Mouse (Mus musculus): ENCODE measurements around the gene Cxcr2.

Gene Cxcr2

GRCm38 (mm10) chr1:74153461-74154184 is at the start of gene Cxcr2:
Gene Cxcr2 (plus strand): TSS chr1:74153989.
- in situ Hi-C loops (cut with MboI): no loop called here

GRCm38 (mm10) chr1:74105660-74106059 is 48.1 kb upstream of the Cxcr2 start:
- in situ Hi-C loops (cut with MboI): no loop called here

- in situ Hi-C loops (cut with MboI): no loop called here
Measured at GRCm38 (mm10) chr1:74106214-74106613, 47.6 kb upstream of the Cxcr2 start.

- in situ Hi-C loops (cut with MboI): no loop called here
Measured at GRCm38 (mm10) chr1:74107931-74108618, 45.7 kb upstream of the Cxcr2 start.

DNA sequence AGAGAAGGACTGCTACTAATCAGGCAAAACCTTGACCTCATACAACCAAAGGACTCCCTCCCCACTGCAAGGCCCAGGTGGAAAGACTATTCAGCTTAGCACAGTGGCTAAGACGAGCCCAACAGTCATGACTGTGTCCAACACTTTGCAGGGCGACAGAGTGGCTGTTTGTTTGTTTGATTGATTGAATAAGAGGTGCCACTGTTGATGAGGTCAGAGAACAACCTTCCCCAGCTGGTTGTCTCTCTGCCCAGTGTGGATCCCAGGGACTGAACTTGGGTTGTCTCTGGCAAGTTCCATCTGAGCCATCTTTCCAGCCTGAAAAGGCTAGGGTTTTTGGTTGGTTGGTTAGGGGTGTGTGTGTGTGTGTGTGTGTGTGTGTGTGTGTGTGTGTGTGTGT is 44.1 kb upstream of the Cxcr2 start:
- in situ Hi-C loops (cut with MboI): no loop called here

DNA sequence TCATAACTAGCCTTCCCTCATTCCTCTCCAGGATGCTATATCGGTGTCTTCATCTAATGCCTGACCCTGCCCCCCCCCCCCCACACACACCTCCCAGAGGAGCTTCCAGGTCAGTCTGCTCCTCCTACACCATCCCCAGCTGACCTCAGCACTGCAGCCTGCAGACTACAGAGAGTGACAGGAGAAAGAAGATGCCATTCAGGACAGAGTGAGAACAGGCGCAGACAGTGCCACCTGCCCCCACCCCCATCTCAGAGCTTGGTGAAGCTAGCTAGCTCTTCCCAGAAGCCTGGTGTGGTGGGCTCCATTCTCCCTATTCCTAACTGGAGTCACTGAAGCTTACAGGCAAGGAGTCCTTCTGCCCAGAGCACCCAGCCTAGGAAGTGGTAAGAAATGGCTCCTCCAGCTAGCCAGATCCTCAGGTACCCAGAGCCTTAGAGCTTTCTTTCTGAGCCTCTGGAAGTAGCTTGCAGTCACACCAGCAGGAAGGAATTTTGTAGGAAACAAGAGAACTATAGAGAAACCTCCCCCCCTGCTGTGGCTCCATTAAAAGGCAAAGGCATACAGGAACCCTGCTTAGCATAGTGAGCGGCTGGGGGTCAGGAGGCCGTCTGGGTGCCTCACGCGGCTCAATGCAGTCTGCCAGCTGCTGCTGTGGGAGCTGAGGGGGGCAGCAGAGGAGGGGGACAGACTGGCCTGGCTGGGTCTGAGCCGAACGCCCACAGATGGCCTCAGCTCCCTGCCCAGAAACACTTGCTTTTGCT is 42.7 kb upstream of the Cxcr2 start:
- in situ Hi-C loops (cut with MboI): no loop called here

DNA sequence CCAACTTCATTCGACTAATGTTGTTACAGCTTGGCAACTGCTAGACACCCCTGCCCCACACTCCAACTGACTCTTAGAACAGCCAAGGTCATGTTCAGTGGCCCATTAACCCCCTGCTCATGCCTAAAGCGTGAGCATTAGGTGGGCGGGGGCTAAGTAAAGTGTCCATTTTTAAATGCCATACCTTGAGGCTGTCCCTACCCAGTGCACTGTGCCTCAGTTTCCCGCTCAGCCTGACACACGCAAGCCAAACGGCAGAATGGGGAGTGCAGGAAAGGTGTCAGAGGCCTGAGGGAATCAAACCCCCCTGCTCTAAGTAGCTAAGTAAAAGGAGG is 42.1 kb upstream of the Cxcr2 start:
- in situ Hi-C loops (cut with MboI): no loop called here

GRCm38 (mm10) chr1:74113071-74113470 is 40.7 kb upstream of the Cxcr2 start:
- in situ Hi-C loops (cut with MboI): no loop called here

DNA sequence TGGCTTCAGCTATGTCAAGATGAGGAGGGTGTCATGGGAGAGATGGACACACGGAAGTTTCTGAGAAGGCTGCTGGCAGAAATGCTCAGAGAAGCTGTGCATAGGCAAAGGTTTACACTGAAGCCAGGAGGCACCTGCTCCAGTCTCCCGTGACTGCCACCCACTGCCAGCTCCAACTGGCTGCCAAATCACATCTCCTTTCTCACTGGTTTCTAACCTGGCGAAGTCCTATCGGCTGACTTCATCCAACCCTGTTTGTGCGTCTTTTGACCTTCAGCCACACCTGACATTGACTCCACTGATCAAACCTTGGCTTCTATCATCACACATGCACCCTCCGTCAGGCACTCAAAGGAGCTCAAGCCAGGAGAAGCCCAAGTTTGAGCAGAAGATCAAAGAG is 35.9 kb upstream of the Cxcr2 start:
- in situ Hi-C loops (cut with MboI): no loop called here

DNA sequence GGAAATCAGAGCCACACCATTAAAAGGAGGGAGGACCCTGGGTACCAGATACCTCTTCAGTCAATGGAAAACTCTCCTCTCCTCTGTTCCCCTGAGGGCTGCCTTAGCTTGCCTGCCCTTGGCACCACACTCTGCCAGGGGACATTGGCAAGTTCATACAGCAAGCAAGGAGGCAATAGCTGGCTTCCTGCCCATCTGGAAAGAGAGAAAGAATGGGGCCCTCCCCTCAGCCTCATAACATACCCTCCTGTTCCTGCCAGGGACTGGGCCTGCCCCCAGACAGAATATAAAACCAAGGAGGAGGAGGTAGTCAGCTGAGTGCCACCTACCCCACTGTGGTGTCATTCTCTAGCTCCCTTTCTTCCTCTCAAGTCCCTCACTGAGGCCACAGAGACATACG is 34.7 kb upstream of the Cxcr2 start:
- in situ Hi-C loops (cut with MboI): no loop called here

GRCm38 (mm10) chr1:74121138-74121537 is 32.7 kb upstream of the Cxcr2 start:
- in situ Hi-C loops (cut with MboI): no loop called here

GRCm38 (mm10) chr1:74121821-74122576 is 31.8 kb upstream of the Cxcr2 start:
- in situ Hi-C loops (cut with MboI): no loop called here

DNA sequence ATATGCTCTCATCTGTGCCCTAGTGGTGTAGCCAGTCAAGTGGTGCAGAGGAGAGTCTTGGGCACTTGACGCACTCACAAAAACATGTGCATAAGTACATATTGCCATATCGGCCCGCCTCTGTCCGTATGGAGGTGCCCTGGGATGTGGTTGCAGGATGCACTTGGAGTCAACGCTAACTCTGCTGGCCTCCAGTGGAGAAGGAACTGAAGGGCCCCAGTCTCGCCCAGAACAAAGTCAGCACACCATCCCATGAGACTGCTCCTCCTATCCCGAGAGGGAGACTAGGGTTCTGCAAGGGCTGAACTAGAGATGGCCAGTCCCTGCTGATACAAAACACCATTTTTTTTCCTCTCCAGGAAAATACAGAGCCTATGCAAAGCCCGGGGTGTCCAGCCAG is 30.6 kb upstream of the Cxcr2 start:
- in situ Hi-C loops (cut with MboI): no loop called here

- in situ Hi-C loops (cut with MboI): no loop called here
Measured at GRCm38 (mm10) chr1:74124021-74124981, 29.5 kb upstream of the Cxcr2 start, which contains the start of gene Tns1. Gene Tns1 (minus strand): TSS chr1:74124449.

GRCm38 (mm10) chr1:74124991-74125552 is 28.7 kb upstream of the Cxcr2 start, which contains the start of gene Rufy4:
Gene Rufy4 (plus strand): TSS chr1:74125541.
- in situ Hi-C loops (cut with MboI): no loop called here

DNA sequence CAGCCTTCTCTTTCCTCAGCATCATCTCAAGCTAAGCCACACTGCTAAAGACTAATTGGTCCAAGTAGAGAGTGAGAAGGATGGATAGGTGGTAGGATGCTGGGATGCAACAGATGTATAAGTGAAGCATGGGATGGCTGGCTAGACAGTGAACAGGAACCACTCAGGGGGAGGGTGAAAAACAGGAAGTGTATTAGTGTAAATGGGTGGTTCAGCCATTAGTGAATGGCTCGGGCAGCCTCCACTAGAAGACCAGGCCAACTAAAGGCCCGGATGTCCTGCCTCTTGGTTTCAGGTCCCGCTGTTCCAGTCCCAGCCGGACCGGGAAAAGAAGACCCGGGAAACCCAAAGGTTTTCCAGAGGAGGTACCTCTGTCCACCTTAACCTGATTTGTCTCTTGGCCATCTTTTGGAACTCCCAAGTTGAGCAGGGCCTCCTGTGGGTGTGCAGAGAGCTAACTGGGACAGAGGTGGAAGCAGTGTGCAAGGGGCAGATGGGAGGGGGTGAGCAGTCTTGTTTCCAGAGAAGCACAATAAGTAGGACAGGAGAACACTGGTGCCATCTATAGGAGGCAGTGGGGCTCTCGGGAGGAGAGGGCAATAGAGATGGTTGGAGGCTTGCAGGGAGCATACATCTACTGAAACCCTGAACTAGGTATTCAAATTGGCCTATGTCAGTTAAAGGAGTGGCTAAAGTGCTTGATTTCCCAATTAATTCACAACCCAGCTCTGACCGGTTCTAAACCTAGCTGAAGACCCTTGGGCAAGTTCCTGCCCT is 22.7 kb upstream of the Cxcr2 start:
- in situ Hi-C loops (cut with MboI): no loop called here

DNA sequence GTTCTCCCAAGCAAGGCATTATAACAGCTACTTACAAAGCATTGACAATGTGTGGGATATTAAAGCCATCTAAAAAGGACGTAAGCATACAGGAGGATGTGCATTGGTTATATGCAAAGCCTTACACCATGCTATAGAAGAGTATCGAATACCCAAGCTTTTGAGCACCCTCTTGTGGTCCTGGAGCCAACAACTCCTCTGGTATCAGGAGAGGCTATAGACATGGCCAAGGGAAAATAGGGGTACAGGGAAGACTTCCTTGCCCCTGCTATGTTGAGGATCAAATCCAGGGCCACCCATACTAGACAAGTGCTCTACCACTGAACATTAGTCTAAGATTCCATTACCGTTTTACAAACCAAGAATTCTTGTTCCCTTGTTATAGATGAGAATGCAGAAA is 21.8 kb upstream of the Cxcr2 start:
- in situ Hi-C loops (cut with MboI): no loop called here

DNA sequence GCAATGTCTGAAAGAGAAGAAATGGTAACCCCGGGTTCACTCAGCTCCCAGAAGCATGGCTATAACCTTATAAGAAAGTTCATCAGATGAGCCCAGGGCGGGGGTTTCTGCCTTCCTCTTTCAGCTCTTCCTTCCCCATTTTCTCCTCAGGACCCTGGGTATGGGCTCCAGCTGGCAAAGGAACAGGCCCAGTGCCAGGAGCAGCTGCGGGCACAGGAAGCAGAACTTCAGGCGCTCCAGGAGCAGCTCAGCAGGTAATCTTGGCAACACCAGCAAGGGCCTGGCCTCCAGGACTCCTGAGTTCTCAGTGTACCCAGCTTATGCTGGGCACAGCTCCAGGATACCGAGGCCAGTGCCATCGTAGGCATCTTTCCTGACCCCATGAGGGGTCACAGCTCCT is 19.8 kb upstream of the Cxcr2 start:
- in situ Hi-C loops (cut with MboI): no loop called here

- in situ Hi-C loops (cut with MboI): no loop called here
Measured at GRCm38 (mm10) chr1:74135326-74135950, 18.4 kb upstream of the Cxcr2 start.
